Mouse (Mus musculus): ENCODE measurements around the gene Hdac9.

GRCm38 (mm10) chr12:34724274-34724673 is 192.6 kb downstream of the Hdac9 start:
- no peak for TF ChIP-seq CTCF (IDR thresholded peaks at IDR 0.05; ENCODE audit: control insufficient read depth, insufficient read depth, insufficient read length)
- no peak for TF ChIP-seq MYOD1 (IDR thresholded peaks at IDR 0.05; ENCODE audit: control insufficient read depth, insufficient read length, low read depth)

Data from C2C12 (cell line).